Mouse (Mus musculus): ENCODE data around the gene Rtkn2. TPM values are rescaled to one million over a fixed set of nuclear protein-coding genes. Genes with fewer than 3 reads are reported as not detected.

Gene Rtkn2
- polyA plus RNA-seq, 1 experiment from 2014 or later, result 5.0 TPM

- Histone ChIP-seq H3K9ac (ENCODE audit: low read depth, low read length) (no peak overlapping the region), H3K4me3 (ENCODE audit: low read length) (no peak overlapping the region), H3K27me3 (replicated peaks; ENCODE audit: control insufficient read depth, insufficient read depth, low read length) (no peaks in the 10 kb centered on the region), H3K9me3 (ENCODE audit: control insufficient read depth, low read length) (no peaks in the 10 kb centered on the region), H3K4me2 (ENCODE audit: low read depth, low read length) (no peak overlapping the region), H3K4me1 (ENCODE audit: control insufficient read depth, insufficient read depth, low read length) (no peaks in the 10 kb centered on the region), H3K27ac (ENCODE audit: low read length) (no peak overlapping the region), H3K36me3 (ENCODE audit: control insufficient read depth, insufficient read depth, low read length) (no peaks in the 10 kb centered on the region)
- no peak for ATAC-seq
- WGBS, result 53% methylated on average over 6 of the region's 6 CpGs
Measured at GRCm38 (mm10) chr10:68043973-68044372, 64.6 kb downstream of the Rtkn2 start.

- Histone ChIP-seq H3K4me2 (ENCODE audit: low read depth, low read length) (no peak overlapping the region), H3K36me3 (ENCODE audit: control insufficient read depth, insufficient read depth, low read length) (no peaks in the 10 kb centered on the region), H3K27me3 (replicated peaks; ENCODE audit: control insufficient read depth, insufficient read depth, low read length) (no peaks in the 10 kb centered on the region), H3K27ac (ENCODE audit: low read length) (no peak overlapping the region), H3K4me1 (ENCODE audit: control insufficient read depth, insufficient read depth, low read length) (no peaks in the 10 kb centered on the region), H3K4me3 (ENCODE audit: low read length) (no peak overlapping the region), H3K9ac (ENCODE audit: low read depth, low read length) (no peak overlapping the region), H3K9me3 (ENCODE audit: control insufficient read depth, low read length) (no peaks in the 10 kb centered on the region)
- WGBS, result 87% methylated on average over 8 of the region's 8 CpGs
- no peak for ATAC-seq
Measured at GRCm38 (mm10) chr10:68044864-68045263, 65.5 kb downstream of the Rtkn2 start.

GRCm38 (mm10) chr10:68048641-68049305, 69.4 kb downstream of the Rtkn2 start:
- Histone ChIP-seq H3K4me2 (ENCODE audit: low read depth, low read length) (no peak overlapping the region), H3K9ac (ENCODE audit: low read depth, low read length) (no peak overlapping the region), H3K9me3 (ENCODE audit: control insufficient read depth, low read length) (no peaks in the 10 kb centered on the region), H3K36me3 (ENCODE audit: control insufficient read depth, insufficient read depth, low read length) (no peaks in the 10 kb centered on the region), H3K4me1 (ENCODE audit: control insufficient read depth, insufficient read depth, low read length) (no peaks in the 10 kb centered on the region), H3K27ac (ENCODE audit: low read length) (no peak overlapping the region), H3K4me3 (ENCODE audit: low read length) (no peak overlapping the region), H3K27me3 (replicated peaks; ENCODE audit: control insufficient read depth, insufficient read depth, low read length) (no peaks in the 10 kb centered on the region)
- no peak for ATAC-seq
- WGBS, result 78% methylated on average over 8 of the region's 8 CpGs

- Histone ChIP-seq H3K4me3 (ENCODE audit: low read length) (no peak overlapping the region), H3K9me3 (ENCODE audit: control insufficient read depth, low read length) (no peaks in the 10 kb centered on the region), H3K27ac (ENCODE audit: low read length) (no peak overlapping the region), H3K9ac (ENCODE audit: low read depth, low read length) (no peak overlapping the region), H3K4me1 (ENCODE audit: control insufficient read depth, insufficient read depth, low read length) (no peaks in the 10 kb centered on the region), H3K27me3 (replicated peaks; ENCODE audit: control insufficient read depth, insufficient read depth, low read length) (no peaks in the 10 kb centered on the region), H3K36me3 (ENCODE audit: control insufficient read depth, insufficient read depth, low read length) (no peaks in the 10 kb centered on the region), H3K4me2 (ENCODE audit: low read depth, low read length) (no peak overlapping the region)
- ATAC-seq, result no peak
- WGBS, result 91% methylated on average over 13 of the region's 13 CpGs
Measured at GRCm38 (mm10) chr10:68050882-68051281, 71.5 kb downstream of the Rtkn2 start.

GRCm38 (mm10) chr10:68051316-68051933, 72.1 kb downstream of the Rtkn2 start:
- Histone ChIP-seq H3K4me1 (ENCODE audit: control insufficient read depth, insufficient read depth, low read length) (no peaks in the 10 kb centered on the region), H3K27me3 (replicated peaks; ENCODE audit: control insufficient read depth, insufficient read depth, low read length) (no peaks in the 10 kb centered on the region), H3K9ac (ENCODE audit: low read depth, low read length) (no peak overlapping the region), H3K36me3 (ENCODE audit: control insufficient read depth, insufficient read depth, low read length) (no peaks in the 10 kb centered on the region), H3K4me3 (ENCODE audit: low read length) (no peak overlapping the region), H3K9me3 (ENCODE audit: control insufficient read depth, low read length) (no peaks in the 10 kb centered on the region), H3K27ac (ENCODE audit: low read length) (no peak overlapping the region), H3K4me2 (ENCODE audit: low read depth, low read length) (no peak overlapping the region)
- ATAC-seq, result no peak
- 87% methylated on average over 14 of the region's 14 CpGs for WGBS

- no peaks in the 10 kb centered on the region for H3K36me3 ChIP-seq (ENCODE audit: control insufficient read depth, insufficient read depth, low read length)
- no peaks in the 10 kb centered on the region for H3K27me3 ChIP-seq (replicated peaks; ENCODE audit: control insufficient read depth, insufficient read depth, low read length)
- no peak overlapping the region for H3K4me2 ChIP-seq (ENCODE audit: low read depth, low read length)
- WGBS, result 88% methylated on average over 8 of the region's 8 CpGs
- no peaks in the 10 kb centered on the region for H3K4me1 ChIP-seq (ENCODE audit: control insufficient read depth, insufficient read depth, low read length)
- H3K9me3 ChIP-seq (ENCODE audit: control insufficient read depth, low read length), result no peaks in the 10 kb centered on the region
- H3K9ac ChIP-seq (ENCODE audit: low read depth, low read length), result no peak overlapping the region
- no peak for ATAC-seq
- H3K4me3 ChIP-seq (ENCODE audit: low read length), result no peak overlapping the region
- no peak overlapping the region for H3K27ac ChIP-seq (ENCODE audit: low read length)
Measured at GRCm38 (mm10) chr10:68052307-68052706, 72.9 kb downstream of the Rtkn2 start.

GRCm38 (mm10) chr10:68054131-68054530, 74.8 kb downstream of the Rtkn2 start:
- Histone ChIP-seq H3K9ac (ENCODE audit: low read depth, low read length) (no peak overlapping the region), H3K9me3 (ENCODE audit: control insufficient read depth, low read length) (no peaks in the 10 kb centered on the region), H3K4me3 (ENCODE audit: low read length) (no peak overlapping the region), H3K27ac (ENCODE audit: low read length) (no peak overlapping the region), H3K27me3 (replicated peaks; ENCODE audit: control insufficient read depth, insufficient read depth, low read length) (no peaks in the 10 kb centered on the region), H3K36me3 (ENCODE audit: control insufficient read depth, insufficient read depth, low read length) (no peaks in the 10 kb centered on the region), H3K4me2 (ENCODE audit: low read depth, low read length) (no peak overlapping the region), H3K4me1 (ENCODE audit: control insufficient read depth, insufficient read depth, low read length) (no peaks in the 10 kb centered on the region)
- ATAC-seq, result no peak
- WGBS, result 88% methylated on average over 5 of the region's 5 CpGs

- no peaks in the 10 kb centered on the region for H3K4me1 ChIP-seq (ENCODE audit: control insufficient read depth, insufficient read depth, low read length)
Measured at GRCm38 (mm10) chr10:68054706-68055105, 75.3 kb downstream of the Rtkn2 start.

GRCm38 (mm10) chr10:68057841-68058240, 78.5 kb downstream of the Rtkn2 start:
- no peaks in the 10 kb centered on the region for H3K36me3 ChIP-seq (ENCODE audit: control insufficient read depth, insufficient read depth, low read length)
- H3K4me2 ChIP-seq (ENCODE audit: low read depth, low read length), result no peak overlapping the region
- 90% methylated on average over 3 of the region's 3 CpGs for WGBS
- H3K9me3 ChIP-seq (ENCODE audit: control insufficient read depth, low read length), result no peaks in the 10 kb centered on the region
- no peak for ATAC-seq
- H3K4me1 ChIP-seq (ENCODE audit: control insufficient read depth, insufficient read depth, low read length), result no peaks in the 10 kb centered on the region
- H3K27me3 ChIP-seq (replicated peaks; ENCODE audit: control insufficient read depth, insufficient read depth, low read length), result no peaks in the 10 kb centered on the region
- H3K9ac ChIP-seq (ENCODE audit: low read depth, low read length), result no peak overlapping the region
- H3K27ac ChIP-seq (ENCODE audit: low read length), result no peak overlapping the region
- H3K4me3 ChIP-seq (ENCODE audit: low read length), result no peak overlapping the region

More at GRCm38 (mm10) chr10:68054706-68055105, 75.3 kb downstream of the Rtkn2 start:
- Histone ChIP-seq H3K4me3 (ENCODE audit: low read length) (no peak overlapping the region), H3K4me2 (ENCODE audit: low read depth, low read length) (no peak overlapping the region), H3K27me3 (replicated peaks; ENCODE audit: control insufficient read depth, insufficient read depth, low read length) (no peaks in the 10 kb centered on the region), H3K27ac (ENCODE audit: low read length) (no peak overlapping the region), H3K36me3 (ENCODE audit: control insufficient read depth, insufficient read depth, low read length) (no peaks in the 10 kb centered on the region), H3K9me3 (ENCODE audit: control insufficient read depth, low read length) (no peaks in the 10 kb centered on the region), H3K9ac (ENCODE audit: low read depth, low read length) (no peak overlapping the region)
- ATAC-seq, result no peak
- WGBS, result 88% methylated on average over 6 of the region's 6 CpGs
